Mouse (Mus musculus) CH12.LX (cell line): Measurements from ENCODE around the gene Adam12. TPM values are rescaled to one million over a fixed set of nuclear protein-coding genes. Genes with fewer than 3 reads are reported as not detected.

Source experiments
- DNase-seq: peaks from one replicate; pipeline ENCODE4 v3.0.0-alpha.2; 2013; ENCODE audit errors: extremely low read depth
- H3K27ac ChIP-seq: 2 replicates; pipeline ENCODE4 v1.5.1; 2012; ENCODE audit warnings: low read depth, mild to moderate bottlenecking, control low read depth, moderate library complexity; ENCODE audit not compliant: insufficient read depth
- H3K27me3 ChIP-seq: replicated peaks from 2 replicates; pipeline ENCODE3; 2012; ENCODE audit warnings: inconsistent platforms
- H3K36me3 ChIP-seq, 2 experiments: replicated peaks in 1 of 2; 2 replicates each; pipeline versions ENCODE3 to v1.6.1; 2012; ENCODE audit warnings: inconsistent platforms in 1 of 2, low read length in 1 of 2, mild to moderate bottlenecking in 1 of 2, mixed read lengths in 1 of 2, moderate library complexity in 1 of 2; ENCODE audit not compliant: control insufficient read depth in 1 of 2, insufficient read depth in 1 of 2
- H3K4me1 ChIP-seq, 2 experiments: 2 replicates each; pipeline ENCODE4 v1.6.1; 2012; ENCODE audit warnings: inconsistent platforms in 1 of 2, moderate library complexity in 1 of 2; ENCODE audit not compliant: insufficient read depth in 2 of 2, control insufficient read depth in 1 of 2
- H3K4me2 ChIP-seq: 2 replicates; pipeline ENCODE4 v1.6.1; 2012; ENCODE audit warnings: low read depth, mild to moderate bottlenecking, control low read depth; ENCODE audit not compliant: poor library complexity, insufficient read depth, severe bottlenecking
- H3K4me3 ChIP-seq, 3 experiments: fragments of 150-350 bp in 1 of 3; sonication (generic) in 1 of 3; replicated peaks in 1 of 3; 2 replicates each; pipeline versions ENCODE3 to v1.5.1; 2011 to 2012; ENCODE audit warnings: low read depth in 2 of 3, low read length in 2 of 3, mild to moderate bottlenecking in 2 of 3, moderate library complexity in 2 of 3, control low read depth in 1 of 3, improper control_type of control experiment in 1 of 3, inconsistent platforms in 1 of 3, mixed read lengths in 1 of 3; ENCODE audit not compliant: poor library complexity in 1 of 3
- H3K79me2 ChIP-seq: replicated peaks from 2 replicates; pipeline ENCODE4 v1.6.1; 2012; ENCODE audit warnings: mild to moderate bottlenecking, moderate library complexity; ENCODE audit not compliant: control insufficient read depth, poor library complexity, insufficient read depth, severe bottlenecking; ENCODE audit errors: extremely low read depth
- H3K9ac ChIP-seq: 2 replicates; pipeline ENCODE4 v1.6.1; 2012; ENCODE audit warnings: low read depth, mild to moderate bottlenecking, control low read depth, moderate library complexity; ENCODE audit not compliant: insufficient read depth
- H3K9me3 ChIP-seq: replicated peaks from 2 replicates; pipeline ENCODE3; 2012; ENCODE audit warnings: low read length, inconsistent platforms, mixed read lengths
- BHLHE40 ChIP-seq: IDR thresholded peaks from 2 replicates; pipeline ENCODE4 v1.6.1; 2011; ENCODE audit warnings: mild to moderate bottlenecking, low read depth, low read length, improper control_type of control experiment
- CTCF ChIP-seq, 2 experiments: IDR thresholded peaks in 1 of 2; conservative IDR thresholded peaks in 1 of 2; 2 replicates each; pipeline ENCODE4 v1.5.1; 2011 to 2012; ENCODE audit warnings: low read depth in 2 of 2, low read length in 2 of 2, improper control_type of control experiment in 1 of 2, inconsistent platforms in 1 of 2, mild to moderate bottlenecking in 1 of 2, moderate library complexity in 1 of 2
- E2F4 ChIP-seq: IDR thresholded peaks from 2 replicates; pipeline ENCODE4 v1.6.1; 2011; ENCODE audit warnings: low read depth, low read length, improper control_type of control experiment; ENCODE audit not compliant: insufficient replicate concordance
- ELF1 ChIP-seq: IDR thresholded peaks from 2 replicates; pipeline ENCODE4 v1.6.1; 2014; ENCODE audit warnings: low read depth, mild to moderate bottlenecking, inconsistent platforms, low read length, improper control_type of control experiment
- GABPA ChIP-seq: IDR thresholded peaks from 2 replicates; pipeline ENCODE4 v1.6.1; 2012; ENCODE audit warnings: low read depth, low read length, improper control_type of control experiment, inconsistent platforms; ENCODE audit not compliant: insufficient replicate concordance
- HCFC1 ChIP-seq: IDR thresholded peaks from 2 replicates; pipeline ENCODE4 v1.6.1; 2012; ENCODE audit warnings: low read depth, mild to moderate bottlenecking, inconsistent platforms, low read length, improper control_type of control experiment
- JUN ChIP-seq: IDR thresholded peaks from 2 replicates; pipeline ENCODE4 v1.6.1; 2011; ENCODE audit warnings: low read depth, mild to moderate bottlenecking, low read length, improper control_type of control experiment, moderate library complexity; ENCODE audit not compliant: insufficient read depth
- KAT2A ChIP-seq: IDR thresholded peaks from 2 replicates; pipeline ENCODE4 v1.6.1; 2012; ENCODE audit warnings: low read length, improper control_type of control experiment, inconsistent platforms; ENCODE audit not compliant: insufficient replicate concordance
- MAFK ChIP-seq: IDR thresholded peaks from 2 replicates; pipeline ENCODE4 v1.6.1; 2011; ENCODE audit warnings: low read length, improper control_type of control experiment; ENCODE audit not compliant: insufficient replicate concordance
- MAX ChIP-seq: IDR thresholded peaks from 2 replicates; pipeline ENCODE4 v1.6.1; 2011; ENCODE audit warnings: low read length, improper control_type of control experiment
- MAZ ChIP-seq: IDR thresholded peaks from 2 replicates; pipeline ENCODE4 v1.6.1; 2012; ENCODE audit warnings: low read depth, mild to moderate bottlenecking, inconsistent platforms, low read length, improper control_type of control experiment, moderate library complexity
- MEF2A ChIP-seq: IDR thresholded peaks from 2 replicates; pipeline ENCODE4 v1.6.1; 2014; ENCODE audit warnings: low read depth, mild to moderate bottlenecking, inconsistent platforms, low read length, improper control_type of control experiment, borderline replicate concordance
- NELFE ChIP-seq: IDR thresholded peaks from 2 replicates; pipeline ENCODE4 v1.6.1; 2011; ENCODE audit warnings: low read depth, low read length, improper control_type of control experiment
- NRF1 ChIP-seq: IDR thresholded peaks from 2 replicates; pipeline ENCODE4 v1.6.1; 2014; ENCODE audit warnings: low read depth, mild to moderate bottlenecking, inconsistent platforms, low read length, improper control_type of control experiment, moderate library complexity
- PAX5 ChIP-seq: IDR thresholded peaks from 2 replicates; pipeline ENCODE4 v1.6.1; 2012; ENCODE audit warnings: low read length, inconsistent platforms, mixed read lengths
- POLR2A ChIP-seq: IDR thresholded peaks from 2 replicates; pipeline ENCODE4 v1.6.1; 2011; ENCODE audit warnings: low read depth, mild to moderate bottlenecking, improper control_type of control experiment, low read length
- RCOR1 ChIP-seq: conservative IDR thresholded peaks from 2 replicates; pipeline ENCODE4 v1.6.1; 2012; ENCODE audit warnings: low read depth, mild to moderate bottlenecking, inconsistent platforms, low read length, improper control_type of control experiment
- SMC3 ChIP-seq: IDR thresholded peaks from 2 replicates; pipeline ENCODE4 v1.6.1; 2011; ENCODE audit warnings: low read depth, low read length, improper control_type of control experiment
- UBTF ChIP-seq: IDR thresholded peaks from 2 replicates; pipeline ENCODE4 v1.6.1; 2012; ENCODE audit warnings: low read depth, mild to moderate bottlenecking, inconsistent platforms, low read length, improper control_type of control experiment, moderate library complexity
- USF2 ChIP-seq: conservative IDR thresholded peaks from 2 replicates; pipeline ENCODE4 v1.6.1; 2011; ENCODE audit warnings: low read depth, low read length, improper control_type of control experiment
- ZC3H11A ChIP-seq: IDR thresholded peaks from 2 replicates; pipeline ENCODE4 v1.6.1; 2012; ENCODE audit warnings: low read depth, mild to moderate bottlenecking, inconsistent platforms, low read length, improper control_type of control experiment
- ZMIZ1 ChIP-seq: IDR thresholded peaks from 2 replicates; pipeline ENCODE4 v1.6.1; 2012; ENCODE audit warnings: low read depth, mild to moderate bottlenecking, inconsistent platforms, low read length, improper control_type of control experiment
- dilution Hi-C: fragments of 300-500 bp; cut with MboI; formaldehyde crosslinking; loops from 2 replicates; pipeline ENCODE4 v1.14.3; 2020; ENCODE audit warnings: low sequenced_read_pairs; ENCODE audit not compliant: extremely low pct_unique_long_range_greater_than_20kb, extremely low pct_ligation_motif_present
- in situ Hi-C: fragments of 300-500 bp; cut with MboI; formaldehyde crosslinking; loops from 3 replicates; pipeline ENCODE4 v1.14.3; 2019; ENCODE audit warnings: low sequenced_read_pairs, low pct_ligation_motif_present, low pct_unique_long_range_greater_than_20kb, mixed read lengths
- polyA plus RNA-seq: library from polyadenylated mRNA; unstranded; fragments of >175 nt; gene quantifications from 2 replicates; pipeline ENCODE4 v1.2.1, GENCODE M21; 2012; ENCODE audit warnings: low read depth; ENCODE audit not compliant: insufficient read length
- total RNA-seq, 2 experiments: library from RNA; depleted of rRNA; stranded (reverse); fragments of 300-350 nt in 1 of 2; fragments of >200 nt in 1 of 2; gene quantifications; 2 replicates each; pipeline ENCODE4 v1.2.3; 2012 to 2014

Adam12 gene
- total and polyA plus RNA-seq, 3 experiments = not detected

- H3K27ac ChIP-seq = no peak overlapping the region
- H3K4me1 ChIP-seq = no peaks in the 10 kb centered on the region
- dilution Hi-C loops (no loop called here), in situ Hi-C loops (no loop called here)
- peaks cover 63% of the 10 kb centered on the region for H3K9me3 ChIP-seq
- no peaks in the 10 kb centered on the region for H3K79me2 ChIP-seq
- H3K4me2 ChIP-seq = no peak overlapping the region
- no peak overlapping the region for H3K4me3 ChIP-seq
- H3K9ac ChIP-seq = no peak overlapping the region
- TF ChIP-seq ZMIZ1 (no peak), PAX5 (no peak), MAZ (no peak), GABPA (no peak), MAFK (no peak)
- DNase-seq = no peak
- H3K36me3 ChIP-seq = no peaks in the 10 kb centered on the region
- no peaks in the 10 kb centered on the region for H3K27me3 ChIP-seq
Observed at GRCm38 (mm10) chr7:134238863-134239262, 6.9 kb upstream of the Adam12 start.

GRCm38 (mm10) chr7:134237356-134237755 lies 5.4 kb upstream of the Adam12 start:
- Histone ChIP-seq H3K36me3 (no peaks in the 10 kb centered on the region), H3K27ac (no peak overlapping the region), H3K79me2 (no peaks in the 10 kb centered on the region), H3K4me2 (no peak overlapping the region), H3K4me1 (no peaks in the 10 kb centered on the region), H3K9ac (no peak overlapping the region), H3K4me3 (no peak overlapping the region), H3K27me3 (no peaks in the 10 kb centered on the region), H3K9me3 (peaks cover 67% of the 10 kb centered on the region)
- in situ Hi-C loops = no loop called here
- dilution Hi-C loops = no loop called here
- no peak for DNase-seq
- TF ChIP-seq JUN (no peak), MEF2A (no peak), SMC3 (no peak), HCFC1 (no peak), RCOR1 (no peak)

- no peak for TF ChIP-seq PAX5
- TF ChIP-seq BHLHE40 = no peak
- no peak for TF ChIP-seq KAT2A
- TF ChIP-seq E2F4 = no peak
- TF ChIP-seq JUN = no peak
- TF ChIP-seq MAFK = no peak
- TF ChIP-seq USF2 = no peak
- no peak for TF ChIP-seq MAZ
- TF ChIP-seq ELF1 = no peak
- no peak for TF ChIP-seq UBTF
- TF ChIP-seq NRF1 = no peak
- TF ChIP-seq CTCF (conservative IDR thresholded peaks at IDR 0.05 in 1 of 2, IDR thresholded peaks at IDR 0.05 in 1 of 2; ENCODE audit: low read depth in 2 of 2, low read length in 2 of 2) = no peak
- no peak for TF ChIP-seq NELFE
- TF ChIP-seq MAX = no peak
- no peak for TF ChIP-seq POLR2A
- TF ChIP-seq ZC3H11A = no peak
- no peaks in the 10 kb centered on the region for H3K79me2 ChIP-seq
- H3K27me3 ChIP-seq = no peaks in the 10 kb centered on the region
- no peak overlapping the region for H3K4me3 ChIP-seq
- dilution Hi-C loops (no loop called here), in situ Hi-C loops (no loop called here)
- no peak for DNase-seq
- H3K9me3 ChIP-seq = peaks cover 67% of the 10 kb centered on the region
- no peaks in the 10 kb centered on the region for H3K36me3 ChIP-seq
- no peak overlapping the region for H3K4me2 ChIP-seq
- H3K4me1 ChIP-seq = no peaks in the 10 kb centered on the region
- H3K9ac ChIP-seq = no peak overlapping the region
- no peak overlapping the region for H3K27ac ChIP-seq
Observed at GRCm38 (mm10) chr7:134236727-134237126, 4.8 kb upstream of the Adam12 start.
